Mouse (Mus musculus) heart, embryonic 13.5 days (tissue): Measurements from ENCODE around the gene 0610040J01Rik. TPM values are rescaled to one million over a fixed set of nuclear protein-coding genes. Genes with fewer than 3 reads are reported as not detected.

Source experiments
- ATAC-seq: fragments of 200-750 bp; cut with Nextera tagmentation; 2 replicates; pipeline ENCODE4 v1.8.0; 2017; ENCODE audit warnings: moderate TSS enrichment; ENCODE audit not compliant: insufficient number of reproducible peaks, low FRiP score, low TSS enrichment; ENCODE audit errors: extremely low read depth
- H3K27ac ChIP-seq: fragments of 300-500 bp; sonication (generic); replicated peaks from 2 replicates; pipeline ENCODE4 v1.5.1; 2015; ENCODE audit warnings: moderate library complexity, mild to moderate bottlenecking, inconsistent platforms
- H3K27me3 ChIP-seq: fragments of 300-500 bp; sonication (generic); replicated peaks from 2 replicates; pipeline ENCODE4 v1.6.1; 2015; ENCODE audit warnings: mild to moderate bottlenecking, inconsistent platforms
- H3K36me3 ChIP-seq: fragments of 300-500 bp; sonication (generic); 2 replicates; pipeline ENCODE4 v1.6.1; 2015; ENCODE audit warnings: mild to moderate bottlenecking, inconsistent platforms
- H3K4me1 ChIP-seq: fragments of 300-500 bp; sonication (generic); 2 replicates; pipeline ENCODE4 v1.6.1; 2015; ENCODE audit warnings: inconsistent platforms
- H3K4me2 ChIP-seq: fragments of 300-500 bp; sonication (generic); 2 replicates; pipeline ENCODE4 v1.6.1; 2015; ENCODE audit warnings: inconsistent platforms, mild to moderate bottlenecking, moderate library complexity
- H3K4me3 ChIP-seq: fragments of 300-500 bp; sonication (generic); 2 replicates; pipeline ENCODE4 v1.5.1; 2015; ENCODE audit warnings: moderate library complexity, mild to moderate bottlenecking, inconsistent platforms
- H3K9ac ChIP-seq: fragments of 300-500 bp; sonication (generic); 2 replicates; pipeline ENCODE4 v1.6.1; 2015; ENCODE audit warnings: inconsistent platforms, mild to moderate bottlenecking, moderate library complexity
- H3K9me3 ChIP-seq: fragments of 300-500 bp; sonication (generic); 2 replicates; pipeline ENCODE4 v1.6.1; 2016; ENCODE audit warnings: inconsistent platforms
- WGBS: fragments of 180-500 bp; shearing (Covaris S2); methylation state at CpG from one replicate; pipeline ENCODE4 v1.1.7; 2015; ENCODE audit warnings: mixed read lengths; 5-methylcytosine and 5-hydroxymethylcytosine counted together
- polyA plus RNA-seq: library from polyadenylated mRNA; unstranded; fragments of >200 nt; fragmentation: Nextera tagmentation; extraction: Ambion mirVana; gene quantifications from 2 replicates; pipeline ENCODE4 v1.2.1, GENCODE M21; 2015

0610040J01Rik gene
- polyA plus RNA-seq, 1 experiment from 2014 or later = 2.3 TPM

GRCm38 (mm10) chr5:63818975-63819374 lies 6.8 kb downstream of the 0610040J01Rik start:
- Histone ChIP-seq H3K36me3 (no peaks in the 10 kb centered on the region), H3K27ac (no peak overlapping the region)
- WGBS = 40% methylated on average over 4 of the region's 4 CpGs

GRCm38 (mm10) chr5:63819519-63819918 lies 7.4 kb downstream of the 0610040J01Rik start:
- peaks cover 21% of the 10 kb centered on the region for H3K4me1 ChIP-seq
- H3K36me3 ChIP-seq = no peaks in the 10 kb centered on the region
- WGBS = 75% methylated on average over 6 of the region's 6 CpGs
- H3K4me2 ChIP-seq = no peak overlapping the region
- no peak overlapping the region for H3K4me3 ChIP-seq
- ATAC-seq = no peak
- H3K27me3 ChIP-seq = peaks cover 10% of the 10 kb centered on the region
- H3K27ac ChIP-seq = no peak overlapping the region
- H3K9ac ChIP-seq = no peak overlapping the region
- H3K9me3 ChIP-seq = no peaks in the 10 kb centered on the region

More at GRCm38 (mm10) chr5:63818975-63819374, 6.8 kb downstream of the 0610040J01Rik start:
- Histone ChIP-seq H3K9ac (no peak overlapping the region), H3K4me2 (no peak overlapping the region), H3K4me3 (no peak overlapping the region), H3K9me3 (no peaks in the 10 kb centered on the region), H3K4me1 (peaks cover 21% of the 10 kb centered on the region), H3K27me3 (peaks cover 15% of the 10 kb centered on the region)
- ATAC-seq = no peak

GRCm38 (mm10) chr5:63821176-63821575 lies 9.0 kb downstream of the 0610040J01Rik start:
- ATAC-seq = no peak
- Histone ChIP-seq H3K9ac (no peak overlapping the region), H3K9me3 (no peaks in the 10 kb centered on the region), H3K4me2 (no peak overlapping the region), H3K27me3 (0 out of 2 replicates have a peak, but pooled peaks cover 3% of the 10 kb centered on the region), H3K4me3 (no peak overlapping the region), H3K36me3 (no peaks in the 10 kb centered on the region), H3K27ac (no peak overlapping the region), H3K4me1 (peaks cover 21% of the 10 kb centered on the region)
- WGBS = 88% methylated on average over 5 of the region's 5 CpGs

- H3K9ac ChIP-seq = no peak overlapping the region
- H3K36me3 ChIP-seq = no peaks in the 10 kb centered on the region
- no peak for ATAC-seq
- H3K4me3 ChIP-seq = no peak overlapping the region
- H3K9me3 ChIP-seq = no peaks in the 10 kb centered on the region
- no peak overlapping the region for H3K4me2 ChIP-seq
- 0 out of 2 replicates have a peak, but pooled peaks cover 3% of the 10 kb centered on the region for H3K27me3 ChIP-seq
- WGBS = 27% methylated on average over 8 of the region's 8 CpGs
- peaks cover 21% of the 10 kb centered on the region for H3K4me1 ChIP-seq
- H3K27ac ChIP-seq = no peak overlapping the region
These were observed 9.7 kb downstream of the 0610040J01Rik start for GRCm38 (mm10) chr5:63821860-63822259.

- no peak for ATAC-seq
- Histone ChIP-seq H3K9ac (no peak overlapping the region), H3K4me1 (peaks cover 10% of the 10 kb centered on the region), H3K9me3 (no peaks in the 10 kb centered on the region), H3K27ac (no peak overlapping the region), H3K4me2 (no peak overlapping the region), H3K36me3 (no peaks in the 10 kb centered on the region), H3K4me3 (no peak overlapping the region), H3K27me3 (no peaks in the 10 kb centered on the region)
- WGBS = 65% methylated on average over 10 of the region's 10 CpGs
These were observed 11.5 kb downstream of the 0610040J01Rik start for GRCm38 (mm10) chr5:63823362-63824332.

GRCm38 (mm10) chr5:63824599-63825350 lies 12.6 kb downstream of the 0610040J01Rik start:
- Histone ChIP-seq H3K27ac (no peak overlapping the region), H3K9ac (no peak overlapping the region), H3K4me3 (no peak overlapping the region), H3K4me2 (no peak overlapping the region), H3K4me1 (peaks cover 7% of the 10 kb centered on the region), H3K36me3 (no peaks in the 10 kb centered on the region), H3K27me3 (no peaks in the 10 kb centered on the region), H3K9me3 (no peaks in the 10 kb centered on the region)
- no peak for ATAC-seq
- WGBS = 55% methylated on average over 8 of the region's 8 CpGs

GRCm38 (mm10) chr5:63825881-63826280 lies 13.7 kb downstream of the 0610040J01Rik start:
- Histone ChIP-seq H3K4me1 (peaks cover 7% of the 10 kb centered on the region), H3K4me2 (no peak overlapping the region)
- no peak for ATAC-seq

GRCm38 (mm10) chr5:63827006-63827405 lies 14.8 kb downstream of the 0610040J01Rik start:
- Histone ChIP-seq H3K27me3 (no peaks in the 10 kb centered on the region), H3K4me3 (no peak overlapping the region), H3K9ac (no peak overlapping the region), H3K4me1 (peaks cover under 1% of the 10 kb centered on the region), H3K9me3 (no peaks in the 10 kb centered on the region), H3K27ac (no peak overlapping the region), H3K36me3 (no peaks in the 10 kb centered on the region), H3K4me2 (no peak overlapping the region)
- no peak for ATAC-seq
- WGBS = 52% methylated on average over 6 of the region's 6 CpGs

More at GRCm38 (mm10) chr5:63825881-63826280, 13.7 kb downstream of the 0610040J01Rik start:
- Histone ChIP-seq H3K9me3 (no peaks in the 10 kb centered on the region), H3K36me3 (no peaks in the 10 kb centered on the region), H3K4me3 (no peak overlapping the region), H3K27me3 (no peaks in the 10 kb centered on the region), H3K9ac (no peak overlapping the region), H3K27ac (no peak overlapping the region)
- WGBS = 64% methylated on average over 5 of the region's 5 CpGs

- Histone ChIP-seq H3K4me3 (no peak overlapping the region), H3K27me3 (no peaks in the 10 kb centered on the region), H3K9me3 (no peaks in the 10 kb centered on the region), H3K36me3 (no peaks in the 10 kb centered on the region), H3K9ac (no peak overlapping the region), H3K4me2 (no peak overlapping the region), H3K4me1 (no peaks in the 10 kb centered on the region), H3K27ac (no peak overlapping the region)
- ATAC-seq = no peak
- 46% methylated on average over 5 of the region's 5 CpGs for WGBS
These were observed 15.4 kb downstream of the 0610040J01Rik start for GRCm38 (mm10) chr5:63827415-63828053.

GRCm38 (mm10) chr5:63828380-63829185 lies 16.4 kb downstream of the 0610040J01Rik start:
- H3K27ac ChIP-seq = no peak overlapping the region
- 63% methylated on average over 10 of the region's 10 CpGs for WGBS
- H3K4me2 ChIP-seq = no peak overlapping the region
- H3K27me3 ChIP-seq = no peaks in the 10 kb centered on the region
- no peak overlapping the region for H3K9ac ChIP-seq
- no peak overlapping the region for H3K4me3 ChIP-seq
- ATAC-seq = no peak
- H3K36me3 ChIP-seq = no peaks in the 10 kb centered on the region
- no peaks in the 10 kb centered on the region for H3K9me3 ChIP-seq
- H3K4me1 ChIP-seq = no peaks in the 10 kb centered on the region
